Mouse (Mus musculus) cerebellum, adult 9-10 months (tissue): ENCODE measurements at regions not wholly inside any gene's neighbourhood (a gene's known extent, or its start where the extent isn't known, plus 50 kb on each side); places are given as distances from the start of the nearest gene placed in this dataset.

Experiments
- DNase-seq: peaks from one replicate; pipeline ENCODE4 v3.0.0; 2022

- no peak for DNase-seq
Measured at GRCm38 (mm10) chr14:105950924-105951323, 54.3 kb upstream of the Spry2 start.

- no peak for DNase-seq
Measured at GRCm38 (mm10) chr14:105955082-105955481, 58.5 kb upstream of the Spry2 start.

GRCm38 (mm10) chr14:105956796-105957195 is 60.2 kb upstream of the Spry2 start:
- DNase-seq = no peak

GRCm38 (mm10) chr14:105958005-105958404 is 61.4 kb upstream of the Spry2 start:
- DNase-seq = no peak

GRCm38 (mm10) chr14:105979544-105980323 is 83.1 kb upstream of the Spry2 start:
- DNase-seq = no peak

GRCm38 (mm10) chr14:105980324-105980680 is 83.7 kb upstream of the Spry2 start:
- DNase-seq = no peak

GRCm38 (mm10) chr14:105987341-105987882 is 90.8 kb upstream of the Spry2 start:
- no peak for DNase-seq

- no peak for DNase-seq
Measured at GRCm38 (mm10) chr14:105988738-105989137, 92.1 kb upstream of the Spry2 start.

- DNase-seq = no peak
Measured at GRCm38 (mm10) chr14:105993124-105993523, 96.5 kb upstream of the Spry2 start.

GRCm38 (mm10) chr14:105999801-106000200 is 103.2 kb upstream of the Spry2 start:
- DNase-seq = peak; percentile 7

GRCm38 (mm10) chr14:106007769-106008168 is 98.2 kb upstream of the Trim52 start:
- DNase-seq = no peak

GRCm38 (mm10) chr14:106008951-106009350 is 97.0 kb upstream of the Trim52 start:
- no peak for DNase-seq

GRCm38 (mm10) chr14:106010961-106011360 is 95.0 kb upstream of the Trim52 start:
- DNase-seq = no peak

- DNase-seq = no peak
Measured at GRCm38 (mm10) chr14:106011991-106012427, 94.0 kb upstream of the Trim52 start.

- no peak for DNase-seq
Measured at GRCm38 (mm10) chr14:106022806-106023205, 83.2 kb upstream of the Trim52 start.

GRCm38 (mm10) chr14:106026815-106027214 is 79.2 kb upstream of the Trim52 start:
- no peak for DNase-seq

GRCm38 (mm10) chr14:106027686-106028085 is 78.3 kb upstream of the Trim52 start:
- no peak for DNase-seq

- no peak for DNase-seq
Measured at GRCm38 (mm10) chr14:106031094-106031493, 74.9 kb upstream of the Trim52 start.

GRCm38 (mm10) chr14:106033793-106034192 is 72.2 kb upstream of the Trim52 start:
- DNase-seq = no peak

- DNase-seq = no peak
Measured at GRCm38 (mm10) chr14:106034933-106035665, 70.9 kb upstream of the Trim52 start.

- no peak for DNase-seq
Measured at GRCm38 (mm10) chr14:106044274-106044673, 61.7 kb upstream of the Trim52 start.

GRCm38 (mm10) chr14:106050231-106050630 is 55.8 kb upstream of the Trim52 start:
- peak; percentile 62 for DNase-seq

- no peak for DNase-seq
Measured at GRCm38 (mm10) chr14:106052585-106053551, 53.1 kb upstream of the Trim52 start.
